Mouse (Mus musculus) mature B cell (primary cell): Measurements from ENCODE around the gene Pnlip.

Source experiments
- in situ Hi-C: fragments of 300-500 bp; cut with MboI; formaldehyde crosslinking; loops from 2 replicates; pipeline ENCODE4 v1.14.3; 2019

Gene Pnlip

DNA sequence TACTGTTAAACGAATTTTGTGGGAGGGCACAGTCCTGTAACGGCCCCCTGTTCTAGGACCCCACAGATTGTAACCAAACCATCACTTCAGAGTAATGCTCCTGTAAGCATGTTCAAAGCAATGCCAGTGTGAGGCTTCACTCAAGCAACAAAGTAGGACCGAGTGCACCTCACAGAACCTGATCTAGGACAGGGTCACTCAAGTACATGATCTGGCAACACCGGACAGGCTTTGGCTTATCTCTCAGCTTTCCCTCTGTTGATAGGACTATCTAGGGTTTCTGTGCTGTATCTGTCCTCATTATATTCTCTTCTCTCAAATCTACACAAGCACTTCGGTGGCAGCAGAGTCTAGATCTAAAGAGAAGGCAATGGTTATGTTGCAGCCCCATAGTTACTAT lies 74.3 kb downstream of the Pnlip start:
- in situ Hi-C loops, result no loop called here

DNA sequence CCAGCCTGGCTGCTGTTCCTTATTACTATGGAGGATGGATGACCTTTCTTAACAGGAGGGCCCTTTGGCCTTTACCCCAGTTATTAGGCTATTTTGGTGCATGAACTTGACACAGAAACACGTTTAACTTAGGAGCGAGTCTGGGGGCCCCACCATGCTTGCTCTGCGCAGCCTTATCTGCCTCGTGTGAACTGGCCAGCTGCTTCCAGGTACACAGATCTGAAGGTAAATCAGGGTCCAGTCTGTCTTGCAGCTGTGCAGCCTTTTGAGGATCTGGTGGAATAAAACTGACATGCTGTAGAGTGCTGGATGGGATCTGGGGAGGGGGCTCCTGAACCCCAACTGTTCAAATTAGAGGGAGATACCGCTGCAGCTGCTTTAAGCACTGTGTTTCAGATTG lies 75.5 kb downstream of the Pnlip start:
- in situ Hi-C loops, result no loop called here

DNA sequence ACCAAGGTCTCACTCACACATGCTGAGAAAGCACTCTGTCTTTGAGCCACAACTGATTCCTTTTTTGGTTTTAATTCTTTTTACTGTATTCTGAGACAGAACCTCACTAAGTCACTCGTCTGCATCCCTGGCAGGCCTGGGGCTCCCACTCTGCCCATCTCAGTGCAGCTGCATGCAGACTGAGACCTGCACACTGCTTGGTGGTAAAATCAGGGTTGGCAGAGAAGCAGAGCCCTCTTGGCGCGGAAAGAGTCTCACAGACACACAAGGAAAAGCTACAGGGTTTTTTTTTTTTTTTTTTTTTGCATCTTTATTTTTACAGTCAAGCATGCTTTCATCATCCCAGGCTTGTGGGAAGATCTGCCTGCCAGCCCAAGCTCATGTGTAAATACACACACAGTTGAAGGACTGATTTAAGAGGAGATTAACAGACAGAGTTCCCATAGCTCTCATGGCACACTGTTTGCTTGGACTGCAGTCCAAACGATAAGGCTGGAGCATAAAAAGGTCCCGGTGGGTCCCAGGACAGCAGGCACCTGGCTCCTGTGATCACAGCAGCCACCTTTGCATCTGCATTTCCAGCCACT lies 76.2 kb downstream of the Pnlip start, which contains the start of gene Pnliprp1:
Gene Pnliprp1, plus strand, starts transcription at position 443 of the 587 bp plus-strand sequence.
- in situ Hi-C loops, result no loop called here
